Mouse (Mus musculus): ENCODE measurements around the gene Nubp2.

DNA sequence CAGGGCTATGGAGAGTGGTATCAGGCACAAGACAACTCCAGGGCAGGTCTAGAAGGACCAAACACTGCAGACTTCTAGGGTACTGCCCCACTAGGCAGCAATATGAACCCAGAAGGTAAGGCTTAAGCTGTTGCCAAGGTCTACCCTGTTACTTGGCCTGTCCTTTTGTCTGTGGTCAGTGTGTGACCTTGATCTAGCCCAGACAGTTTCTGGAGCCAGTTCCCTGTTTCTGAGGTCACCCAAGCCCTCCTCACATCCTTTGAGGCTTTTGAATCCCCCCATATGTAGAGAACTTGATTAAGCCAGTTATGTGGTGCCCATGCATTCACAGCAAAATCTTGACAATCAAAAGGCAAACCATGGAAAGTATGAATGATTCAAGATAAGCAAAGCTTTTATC is 49.5 kb upstream of the Nubp2 start:
- TF ChIP-seq CTCF (IDR thresholded peaks at IDR 0.05; ENCODE audit: borderline replicate concordance, insufficient read depth, low read depth, low read length), result no peak
- no peak for TF ChIP-seq POLR2A (IDR thresholded peaks at IDR 0.05; ENCODE audit: borderline replicate concordance, insufficient read depth, low read length)

All from cerebellum, adult 2 months (tissue).